Mouse (Mus musculus) small intestine, adult 2 months (tissue): Measurements from ENCODE around the gene Tldc2. TPM values are rescaled to one million over a fixed set of nuclear protein-coding genes. Genes with fewer than 3 reads are reported as not detected.

Experiments used
- H3K27ac ChIP-seq: fragments of 200-500 bp; 2 replicates; pipeline ENCODE4 v1.5.1; 2012; ENCODE audit warnings: low read depth, low read length, control low read depth, inconsistent platforms; ENCODE audit not compliant: insufficient read depth
- H3K27me3 ChIP-seq: fragments of 200-500 bp; 2 replicates; pipeline ENCODE4 v1.6.1; 2012; ENCODE audit warnings: mild to moderate bottlenecking, moderate library complexity, low read length, inconsistent platforms; ENCODE audit not compliant: control insufficient read depth, insufficient read depth
- H3K36me3 ChIP-seq: fragments of 200-500 bp; 2 replicates; pipeline ENCODE4 v1.6.1; 2012; ENCODE audit warnings: mild to moderate bottlenecking, low read length, control low read depth, inconsistent platforms; ENCODE audit not compliant: control insufficient read depth, insufficient read depth
- H3K4me1 ChIP-seq: fragments of 200-500 bp; 2 replicates; pipeline ENCODE4 v1.6.1; 2012; ENCODE audit warnings: low read length, inconsistent platforms, mixed read lengths; ENCODE audit not compliant: control insufficient read depth, insufficient read depth, insufficient read length
- H3K4me3 ChIP-seq: fragments of 200-500 bp; 2 replicates; pipeline ENCODE4 v1.5.1; 2012; ENCODE audit warnings: low read depth, mild to moderate bottlenecking, control low read depth, inconsistent platforms, low read length, moderate library complexity
- CTCF ChIP-seq: fragments of 200-500 bp; IDR thresholded peaks from 2 replicates; pipeline ENCODE4 v1.5.1; 2012; ENCODE audit warnings: low read depth, mild to moderate bottlenecking, control low read depth, inconsistent platforms, low read length, moderate library complexity, mixed read lengths; ENCODE audit not compliant: insufficient replicate concordance, insufficient read length; ENCODE audit errors: extremely low read depth
- POLR2A ChIP-seq: fragments of 200-500 bp; IDR thresholded peaks from 2 replicates; pipeline ENCODE4 v1.6.1; 2012; ENCODE audit warnings: low read depth, mild to moderate bottlenecking, control low read depth, inconsistent platforms, low read length, moderate library complexity
- WGBS: fragments of 180-500 bp; shearing (Covaris S2); methylation state at CpG from one replicate; pipeline ENCODE4 v1.1.7; 2018; 5-methylcytosine and 5-hydroxymethylcytosine counted together
- polyA plus RNA-seq: library from polyadenylated mRNA; depleted of rRNA; stranded (reverse); fragments of >200 nt; gene quantifications from 2 replicates; pipeline ENCODE4 v1.2.3, GENCODE M21; 2012

Gene Tldc2
- polyA plus RNA-seq, 1 experiment: 12.4 TPM

GRCm38 (mm10) chr2:157125246-157125645, 38.4 kb downstream of the Tldc2 start:
- Histone ChIP-seq H3K36me3 (peaks cover 29% of the 10 kb centered on the region), H3K27me3 (no peaks in the 10 kb centered on the region), H3K27ac (peak overlapping the region; percentile 80), H3K4me1 (peaks cover 22% of the 10 kb centered on the region), H3K4me3 (no peak overlapping the region)
- 18% methylated on average over 3 of the region's 3 CpGs for WGBS
- TF ChIP-seq POLR2A (no peak), CTCF (no peak)

DNA sequence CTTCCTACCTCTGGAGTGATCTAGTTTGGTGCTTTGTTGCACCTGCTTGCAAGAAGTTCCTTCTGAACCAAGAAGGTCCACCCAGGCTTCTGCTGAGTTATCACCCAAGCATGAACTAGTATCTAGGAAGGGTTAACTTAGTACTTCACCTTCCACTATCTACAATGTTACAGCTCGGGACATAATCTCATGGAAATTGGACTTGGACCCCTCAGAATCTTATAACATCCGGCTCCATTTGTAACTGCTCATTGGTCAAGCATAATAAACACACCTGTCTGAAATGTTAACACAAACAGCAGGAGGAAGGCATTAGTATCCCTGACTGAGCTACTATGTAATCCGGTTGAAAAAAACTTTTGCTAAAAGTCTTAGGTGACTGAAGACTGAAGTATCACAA, 40.5 kb downstream of the Tldc2 start:
- H3K27ac ChIP-seq: peak overlapping the region; percentile 92
- peak overlapping the region; percentile 5 for H3K4me3 ChIP-seq
- WGBS: 29% methylated on average over 3 of the region's 3 CpGs
- peaks cover 17% of the 10 kb centered on the region for H3K36me3 ChIP-seq
- no peaks in the 10 kb centered on the region for H3K27me3 ChIP-seq
- TF ChIP-seq CTCF (no peak), POLR2A (no peak)
- H3K4me1 ChIP-seq: peaks cover 27% of the 10 kb centered on the region

- no peak overlapping the region for H3K4me3 ChIP-seq
- H3K27me3 ChIP-seq: no peaks in the 10 kb centered on the region
- TF ChIP-seq CTCF (0 out of 2 replicates have a peak, but pooled peaks have one; percentile 35), POLR2A (no peak)
- H3K36me3 ChIP-seq: peaks cover 13% of the 10 kb centered on the region
- peak overlapping the region; percentile 84 for H3K27ac ChIP-seq
- WGBS: 25% methylated on average over 4 of the region's 4 CpGs
- H3K4me1 ChIP-seq: peaks cover 27% of the 10 kb centered on the region
Measured at GRCm38 (mm10) chr2:157128072-157128471, 41.2 kb downstream of the Tldc2 start.

- Histone ChIP-seq H3K27me3 (no peaks in the 10 kb centered on the region), H3K4me1 (peaks cover 27% of the 10 kb centered on the region), H3K27ac (peak overlapping the region; percentile 57; the same call in 1 of the 2 replicates), H3K4me3 (no peak overlapping the region), H3K36me3 (peaks cover 11% of the 10 kb centered on the region)
- TF ChIP-seq POLR2A: no peak
- TF ChIP-seq CTCF: no peak
- WGBS: 20% methylated on average over 4 of the region's 4 CpGs
Measured at GRCm38 (mm10) chr2:157129096-157129495, 42.2 kb downstream of the Tldc2 start.

- Histone ChIP-seq H3K4me3 (peak overlapping the region; percentile 46), H3K27ac (peak overlapping the region; percentile 87), H3K36me3 (peaks cover 10% of the 10 kb centered on the region), H3K4me1 (peaks cover 27% of the 10 kb centered on the region), H3K27me3 (no peaks in the 10 kb centered on the region)
- no peak for TF ChIP-seq CTCF
- TF ChIP-seq POLR2A: no peak
- 18% methylated on average over 11 of the region's 11 CpGs for WGBS
Measured at GRCm38 (mm10) chr2:157129601-157130164, 42.8 kb downstream of the Tldc2 start.

DNA sequence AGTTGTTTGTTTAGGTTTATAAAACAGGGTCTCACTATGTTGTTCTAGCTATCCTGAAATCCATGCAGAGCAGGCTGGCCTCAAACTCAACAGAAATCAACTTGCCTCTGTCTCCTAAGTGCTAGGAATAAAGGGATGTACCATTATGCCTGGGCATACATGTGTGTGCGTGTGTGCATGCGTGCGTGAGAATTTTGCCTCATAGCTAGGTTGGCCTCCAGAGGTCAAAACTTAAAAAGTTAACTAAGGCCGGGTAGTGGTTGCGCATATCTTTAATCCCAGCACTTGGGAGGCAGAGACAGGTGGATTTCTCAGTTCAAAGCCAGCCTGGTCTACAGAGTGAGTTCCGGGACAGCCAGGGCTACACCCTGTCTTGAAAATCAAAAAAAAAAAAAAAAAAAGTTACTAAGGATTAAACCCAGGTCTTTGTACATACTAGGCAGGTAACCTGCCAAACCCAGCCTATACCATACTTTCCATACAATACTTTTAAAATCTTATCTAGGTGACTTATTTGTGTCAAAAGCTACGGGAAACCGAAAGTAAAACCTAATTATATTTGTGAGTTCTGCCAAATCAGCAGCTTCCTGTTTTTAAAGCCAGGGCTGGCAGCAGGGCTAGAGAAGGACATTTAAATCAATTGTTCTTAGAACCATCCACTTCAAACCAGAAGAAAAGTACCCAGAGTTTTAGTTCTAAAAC, 44.1 kb downstream of the Tldc2 start:
- no peak for TF ChIP-seq CTCF
- no peak for TF ChIP-seq POLR2A
- peak overlapping the region; percentile 80 for H3K27ac ChIP-seq
- peak overlapping the region; percentile 26; the same call in 1 of the 2 replicates for H3K4me3 ChIP-seq
- 44% methylated on average over 8 of the region's 8 CpGs for WGBS
- peaks cover 18% of the 10 kb centered on the region for H3K4me1 ChIP-seq
- H3K36me3 ChIP-seq: peaks cover 8% of the 10 kb centered on the region
- H3K27me3 ChIP-seq: no peaks in the 10 kb centered on the region

DNA sequence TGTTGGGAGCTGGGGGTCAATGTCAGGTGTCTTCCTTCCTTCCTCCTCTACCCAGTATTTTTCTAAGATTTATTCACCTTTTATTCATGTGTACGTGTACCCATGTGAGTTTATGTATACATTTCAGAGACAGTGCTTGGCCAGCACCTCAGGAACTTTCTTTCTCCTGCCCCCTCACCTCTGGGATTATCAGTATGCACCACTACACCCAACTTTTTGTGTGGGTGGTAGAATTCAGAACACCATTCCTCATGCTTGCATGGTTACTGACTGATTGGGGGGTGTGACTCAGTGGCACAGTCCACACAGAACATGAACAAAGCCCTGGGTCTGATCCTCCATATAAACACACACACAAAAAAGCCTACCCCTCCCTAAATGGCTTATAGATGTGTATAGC, 45.2 kb downstream of the Tldc2 start:
- Histone ChIP-seq H3K27ac (peak overlapping the region; percentile 30), H3K4me1 (peaks cover 18% of the 10 kb centered on the region), H3K4me3 (no peak overlapping the region), H3K27me3 (no peaks in the 10 kb centered on the region), H3K36me3 (peaks cover 8% of the 10 kb centered on the region)
- TF ChIP-seq POLR2A (no peak), CTCF (no peak)
- 86% methylated on average over 1 of the region's 1 CpGs for WGBS
